Mouse (Mus musculus) liver, adult 2 months (tissue): ENCODE data around the gene Disc1.

Source experiments
- CTCF ChIP-seq: fragments of 200-500 bp; IDR thresholded peaks from 2 replicates; pipeline ENCODE4 v1.5.1; 2011; ENCODE audit warnings: low read depth, low read length, control low read depth
- POLR2A ChIP-seq: fragments of 200-500 bp; IDR thresholded peaks from 2 replicates; pipeline ENCODE4 v1.6.1; 2011; ENCODE audit warnings: low read length, control low read depth; ENCODE audit not compliant: insufficient read depth; ENCODE audit errors: extremely low read depth

DNA sequence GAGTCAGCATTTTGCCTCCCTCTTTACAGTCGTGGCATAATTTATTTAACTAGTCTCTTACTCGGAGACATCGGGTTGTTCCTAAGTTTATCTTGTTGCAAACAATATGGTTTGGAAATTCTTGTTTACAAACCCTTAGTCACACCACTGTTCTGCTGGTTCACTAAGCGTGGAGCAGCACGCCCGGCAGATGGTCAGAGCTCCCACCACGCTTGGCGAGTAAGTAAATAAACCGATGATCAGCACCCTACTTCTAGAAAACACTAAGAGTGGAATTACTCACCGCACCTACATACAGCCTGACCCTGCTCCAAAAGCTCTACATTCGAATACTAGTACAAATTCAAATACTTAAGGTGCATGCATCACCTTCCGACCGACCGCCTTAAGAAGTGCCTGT, 256.0 kb downstream of the Disc1 start:
- TF ChIP-seq CTCF: no peak
- TF ChIP-seq POLR2A: no peak
